Mouse (Mus musculus): ENCODE data around the gene Gm20708. TPM values are rescaled to one million over a fixed set of nuclear protein-coding genes. Genes with fewer than 3 reads are reported as not detected.
A peak's percentile ranks its signal among the peaks of the same experiment; 100 is the strongest.

Gene Gm20708
- polyA plus RNA-seq, 1 experiment from 2014 or later = not detected

- H3K4me3 ChIP-seq (ENCODE audit: low read depth, low read length) = no peak overlapping the region
- no peaks in the 10 kb centered on the region for H3K36me3 ChIP-seq (replicated peaks; ENCODE audit: control insufficient read depth, insufficient read depth, low read depth, low read length)
- H3K27me3 ChIP-seq (ENCODE audit: control insufficient read depth, insufficient read depth, low read length) = no peaks in the 10 kb centered on the region
- H3K4me1 ChIP-seq (ENCODE audit: control insufficient read depth, insufficient read depth, low read length) = no peaks in the 10 kb centered on the region
- no peaks in the 10 kb centered on the region for H3K9me3 ChIP-seq (replicated peaks; ENCODE audit: control insufficient read depth, low read length)
- no peak for DNase-seq (ENCODE audit: low spot score)
- ATAC-seq (replicated peaks; ENCODE audit: insufficient number of reproducible peaks, low FRiP score, low TSS enrichment, low read depth) = no peak
- WGBS = 81% methylated on average over 2 of the region's 2 CpGs
- H3K27ac ChIP-seq (replicated peaks; ENCODE audit: low read depth, low read length) = no peak overlapping the region
- no peak overlapping the region for H3K9ac ChIP-seq (replicated peaks; ENCODE audit: low read length)
- H3K4me2 ChIP-seq (ENCODE audit: low read depth, low read length) = no peak overlapping the region
These were observed 36.2 kb downstream of the Gm20708 start for GRCm38 (mm10) chr11:117845651-117846050.

- Histone ChIP-seq H3K27me3 (ENCODE audit: control insufficient read depth, insufficient read depth, low read length) (no peaks in the 10 kb centered on the region), H3K4me2 (ENCODE audit: low read depth, low read length) (no peak overlapping the region), H3K27ac (replicated peaks; ENCODE audit: low read depth, low read length) (no peak overlapping the region), H3K4me3 (ENCODE audit: low read depth, low read length) (no peak overlapping the region), H3K9me3 (replicated peaks; ENCODE audit: control insufficient read depth, low read length) (no peaks in the 10 kb centered on the region), H3K9ac (replicated peaks; ENCODE audit: low read length) (no peak overlapping the region), H3K4me1 (ENCODE audit: control insufficient read depth, insufficient read depth, low read length) (no peaks in the 10 kb centered on the region), H3K36me3 (replicated peaks; ENCODE audit: control insufficient read depth, insufficient read depth, low read depth, low read length) (no peaks in the 10 kb centered on the region)
- no peak for DNase-seq (ENCODE audit: low spot score)
- ATAC-seq (replicated peaks; ENCODE audit: insufficient number of reproducible peaks, low FRiP score, low TSS enrichment, low read depth) = no peak
- 52% methylated on average over 5 of the region's 5 CpGs for WGBS
These were observed 37.2 kb downstream of the Gm20708 start for GRCm38 (mm10) chr11:117846640-117847039.

- no peaks in the 10 kb centered on the region for H3K9me3 ChIP-seq (replicated peaks; ENCODE audit: control insufficient read depth, low read length)
- H3K9ac ChIP-seq (replicated peaks; ENCODE audit: low read length) = peak overlapping the region; percentile 66
- WGBS = 75% methylated on average over 7 of the region's 7 CpGs
- peaks cover 3% of the 10 kb centered on the region for H3K36me3 ChIP-seq (replicated peaks; ENCODE audit: control insufficient read depth, insufficient read depth, low read depth, low read length)
- H3K4me2 ChIP-seq (ENCODE audit: low read depth, low read length) = peak overlapping the region; percentile 88
- no peaks in the 10 kb centered on the region for H3K4me1 ChIP-seq (ENCODE audit: control insufficient read depth, insufficient read depth, low read length)
- no peak overlapping the region for H3K4me3 ChIP-seq (ENCODE audit: low read depth, low read length)
- DNase-seq (ENCODE audit: low spot score) (no peak), ATAC-seq (replicated peaks; ENCODE audit: insufficient number of reproducible peaks, low FRiP score, low TSS enrichment, low read depth) (no peak)
- H3K27me3 ChIP-seq (ENCODE audit: control insufficient read depth, insufficient read depth, low read length) = no peaks in the 10 kb centered on the region
- peak overlapping the region; percentile 86; the same call in 1 of the 2 replicates for H3K27ac ChIP-seq (replicated peaks; ENCODE audit: low read depth, low read length)
These were observed 38.2 kb downstream of the Gm20708 start for GRCm38 (mm10) chr11:117847593-117848215.

DNA sequence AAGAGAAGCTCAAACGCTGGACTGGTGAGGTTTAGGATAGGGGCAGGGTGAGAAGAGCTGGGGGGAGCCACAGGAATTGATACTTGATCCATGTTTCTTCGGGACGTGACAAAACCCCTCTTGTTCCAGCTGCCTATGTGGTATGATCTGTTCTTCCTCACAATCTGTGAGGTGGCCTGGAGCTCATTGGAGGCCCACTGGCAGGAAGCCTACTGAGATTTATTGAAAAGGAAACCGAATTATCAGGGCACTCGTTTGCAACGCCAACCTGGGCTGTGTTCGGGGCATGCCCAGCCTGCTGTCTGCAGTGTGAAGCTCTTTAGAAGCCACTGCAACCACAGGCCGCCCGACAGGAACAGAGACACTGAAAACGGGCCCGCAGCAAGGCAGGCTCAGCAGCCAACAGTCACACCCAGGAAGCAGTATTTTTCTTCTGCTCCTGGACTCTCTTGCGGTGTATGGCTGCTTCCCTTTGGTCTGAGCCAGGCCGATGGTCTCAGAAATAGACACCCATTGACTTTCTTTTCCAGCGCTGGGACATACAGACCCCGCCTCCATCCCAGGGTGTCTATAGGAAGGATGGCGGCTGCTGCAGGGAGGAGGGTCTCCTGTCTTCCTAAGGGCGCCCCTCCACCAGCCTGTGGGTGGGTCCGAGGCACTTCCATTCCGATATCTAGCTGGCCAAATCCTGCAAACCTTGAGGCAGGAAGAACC, 39.0 kb downstream of the Gm20708 start:
- H3K9me3 ChIP-seq (replicated peaks; ENCODE audit: control insufficient read depth, low read length) = no peaks in the 10 kb centered on the region

DNA sequence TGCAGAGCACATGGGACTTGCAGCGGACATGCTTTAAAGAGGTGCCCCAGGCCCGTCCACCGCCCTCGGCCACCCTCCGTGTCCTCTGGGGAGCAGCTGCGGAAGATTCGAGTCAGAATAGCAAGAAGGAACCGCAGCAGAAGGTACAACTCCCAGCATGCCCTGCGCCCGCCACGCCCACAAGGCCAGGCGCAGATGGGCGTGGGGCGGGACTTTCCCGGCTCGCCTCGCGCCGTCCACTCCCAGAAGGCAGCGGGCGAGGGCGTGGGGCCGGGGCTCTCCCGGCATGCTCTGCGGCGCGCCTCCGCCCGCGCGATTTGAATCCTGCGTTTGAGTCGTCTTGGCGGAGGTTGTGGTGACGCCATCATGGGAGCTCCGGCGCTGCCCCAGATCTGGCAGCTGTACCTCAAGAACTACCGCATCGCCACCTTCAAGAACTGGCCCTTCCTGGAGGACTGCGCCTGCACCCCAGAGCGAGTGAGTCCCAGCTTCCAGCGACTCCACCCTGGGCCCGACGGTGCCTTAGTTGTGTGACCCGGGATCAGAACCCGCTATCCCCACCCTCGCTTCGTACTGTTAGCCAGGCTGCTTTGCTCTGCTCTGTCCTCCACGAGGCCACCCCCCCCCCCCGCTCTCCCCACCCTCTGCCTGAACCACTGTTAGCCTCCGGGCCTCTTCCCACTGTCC, 39.7 kb downstream of the Gm20708 start, which contains the start of gene Birc5:
Gene Birc5, plus strand, starts transcription at position 267 of the 687 bp plus-strand sequence.
- H3K27me3 ChIP-seq (ENCODE audit: control insufficient read depth, insufficient read depth, low read length) = no peaks in the 10 kb centered on the region
- peak; percentile 82 for ATAC-seq (replicated peaks; ENCODE audit: insufficient number of reproducible peaks, low FRiP score, low TSS enrichment, low read depth)
- peak within 1 kb of the TSS; percentile 80 for H3K4me3 ChIP-seq (ENCODE audit: low read depth, low read length)
- WGBS = under 1% methylated on average over 47 of the region's 51 CpGs
- H3K4me1 ChIP-seq (ENCODE audit: control insufficient read depth, insufficient read depth, low read length) = no peaks in the 10 kb centered on the region
- peak; percentile 98 for DNase-seq (ENCODE audit: low spot score)
- peaks cover 9% of the 10 kb centered on the region for H3K36me3 ChIP-seq (replicated peaks; ENCODE audit: control insufficient read depth, insufficient read depth, low read depth, low read length)
- H3K9me3 ChIP-seq (replicated peaks; ENCODE audit: control insufficient read depth, low read length) = no peaks in the 10 kb centered on the region
- H3K4me2 ChIP-seq (ENCODE audit: low read depth, low read length) = peak within 1 kb of the TSS; percentile 88
- H3K27ac ChIP-seq (replicated peaks; ENCODE audit: low read depth, low read length) = peak within 1 kb of the TSS; percentile 86
- H3K9ac ChIP-seq (replicated peaks; ENCODE audit: low read length) = peak within 1 kb of the TSS; percentile 84

More for the DNA sequence above, 39.0 kb downstream of the Gm20708 start:
- Histone ChIP-seq H3K27ac (replicated peaks; ENCODE audit: low read depth, low read length) (peak overlapping the region; percentile 86), H3K4me1 (ENCODE audit: control insufficient read depth, insufficient read depth, low read length) (no peaks in the 10 kb centered on the region), H3K36me3 (replicated peaks; ENCODE audit: control insufficient read depth, insufficient read depth, low read depth, low read length) (peaks cover 9% of the 10 kb centered on the region), H3K9ac (replicated peaks; ENCODE audit: low read length) (peak overlapping the region; percentile 66), H3K4me3 (ENCODE audit: low read depth, low read length) (peak overlapping the region; percentile 80), H3K27me3 (ENCODE audit: control insufficient read depth, insufficient read depth, low read length) (no peaks in the 10 kb centered on the region), H3K4me2 (ENCODE audit: low read depth, low read length) (peak overlapping the region; percentile 88)
- WGBS = 5% methylated on average over 19 of the region's 19 CpGs
- ATAC-seq (replicated peaks; ENCODE audit: insufficient number of reproducible peaks, low FRiP score, low TSS enrichment, low read depth) (peak; percentile 83), DNase-seq (ENCODE audit: low spot score) (no peak)

GRCm38 (mm10) chr11:117852875-117853274, 43.4 kb downstream of the Gm20708 start:
- DNase-seq (ENCODE audit: low spot score) (no peak), ATAC-seq (replicated peaks; ENCODE audit: insufficient number of reproducible peaks, low FRiP score, low TSS enrichment, low read depth) (no peak)
- no peaks in the 10 kb centered on the region for H3K4me1 ChIP-seq (ENCODE audit: control insufficient read depth, insufficient read depth, low read length)
- no peak overlapping the region for H3K9ac ChIP-seq (replicated peaks; ENCODE audit: low read length)
- WGBS = 93% methylated on average over 3 of the region's 3 CpGs
- H3K36me3 ChIP-seq (replicated peaks; ENCODE audit: control insufficient read depth, insufficient read depth, low read depth, low read length) = peaks cover 19% of the 10 kb centered on the region
- H3K4me2 ChIP-seq (ENCODE audit: low read depth, low read length) = no peak overlapping the region
- H3K4me3 ChIP-seq (ENCODE audit: low read depth, low read length) = no peak overlapping the region
- no peak overlapping the region for H3K27ac ChIP-seq (replicated peaks; ENCODE audit: low read depth, low read length)
- H3K9me3 ChIP-seq (replicated peaks; ENCODE audit: control insufficient read depth, low read length) = no peaks in the 10 kb centered on the region
- H3K27me3 ChIP-seq (ENCODE audit: control insufficient read depth, insufficient read depth, low read length) = no peaks in the 10 kb centered on the region

GRCm38 (mm10) chr11:117854241-117854640, 44.8 kb downstream of the Gm20708 start:
- H3K4me2 ChIP-seq (ENCODE audit: low read depth, low read length) = no peak overlapping the region
- DNase-seq (ENCODE audit: low spot score) (no peak), ATAC-seq (replicated peaks; ENCODE audit: insufficient number of reproducible peaks, low FRiP score, low TSS enrichment, low read depth) (no peak)
- peaks cover 19% of the 10 kb centered on the region for H3K36me3 ChIP-seq (replicated peaks; ENCODE audit: control insufficient read depth, insufficient read depth, low read depth, low read length)
- H3K27ac ChIP-seq (replicated peaks; ENCODE audit: low read depth, low read length) = no peak overlapping the region
- no peak overlapping the region for H3K9ac ChIP-seq (replicated peaks; ENCODE audit: low read length)
- H3K4me3 ChIP-seq (ENCODE audit: low read depth, low read length) = no peak overlapping the region
- 91% methylated on average over 9 of the region's 9 CpGs for WGBS
- no peaks in the 10 kb centered on the region for H3K4me1 ChIP-seq (ENCODE audit: control insufficient read depth, insufficient read depth, low read length)
- 0 out of 2 replicates have a peak, but pooled peaks cover 4% of the 10 kb centered on the region for H3K27me3 ChIP-seq (ENCODE audit: control insufficient read depth, insufficient read depth, low read length)
- H3K9me3 ChIP-seq (replicated peaks; ENCODE audit: control insufficient read depth, low read length) = no peaks in the 10 kb centered on the region
